Mouse (Mus musculus): ENCODE measurements around the gene Brms1. TPM values are rescaled to one million over a fixed set of nuclear protein-coding genes. Genes with fewer than 3 reads are reported as not detected.
A peak's percentile ranks its signal among the peaks of the same experiment; 100 is the strongest.

The Brms1 gene
- total RNA-seq, 2 experiments from 2014 or later, result 22.4 to 23.2 TPM

DNA sequence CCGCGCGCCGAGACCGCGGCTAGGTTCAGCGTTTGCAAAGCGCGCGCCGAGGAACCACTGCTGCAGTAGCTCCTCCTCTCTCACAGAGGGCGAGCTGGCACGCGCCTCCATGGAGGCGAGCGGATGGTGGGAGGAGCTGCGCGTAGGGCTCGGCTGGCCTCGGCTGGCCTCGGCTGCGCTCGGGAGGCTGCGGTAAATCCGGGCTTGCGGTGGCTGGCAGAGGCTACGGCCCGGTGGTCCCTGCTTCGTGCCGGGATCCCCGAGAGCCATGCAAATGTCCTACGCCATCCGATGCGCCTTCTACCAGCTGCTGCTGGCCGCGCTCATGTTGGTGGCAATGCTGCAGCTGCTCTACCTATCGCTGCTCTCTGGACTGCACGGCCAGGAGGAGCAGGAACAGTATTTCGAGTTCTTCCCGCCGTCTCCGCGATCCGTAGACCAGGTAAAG, 2.4 kb upstream of the Brms1 start, which contains the start of the genes B4gat1 and AC124502.3:
Gene B4gat1, plus strand, starts transcription at position 118 of the 448 bp plus-strand sequence.
Gene AC124502.3, plus strand, starts transcription at position 183 of the 448 bp plus-strand sequence.
- peak; percentile 90 to 92 for DNase-seq (ENCODE audit: low spot score in 2 of 2)

DNA sequence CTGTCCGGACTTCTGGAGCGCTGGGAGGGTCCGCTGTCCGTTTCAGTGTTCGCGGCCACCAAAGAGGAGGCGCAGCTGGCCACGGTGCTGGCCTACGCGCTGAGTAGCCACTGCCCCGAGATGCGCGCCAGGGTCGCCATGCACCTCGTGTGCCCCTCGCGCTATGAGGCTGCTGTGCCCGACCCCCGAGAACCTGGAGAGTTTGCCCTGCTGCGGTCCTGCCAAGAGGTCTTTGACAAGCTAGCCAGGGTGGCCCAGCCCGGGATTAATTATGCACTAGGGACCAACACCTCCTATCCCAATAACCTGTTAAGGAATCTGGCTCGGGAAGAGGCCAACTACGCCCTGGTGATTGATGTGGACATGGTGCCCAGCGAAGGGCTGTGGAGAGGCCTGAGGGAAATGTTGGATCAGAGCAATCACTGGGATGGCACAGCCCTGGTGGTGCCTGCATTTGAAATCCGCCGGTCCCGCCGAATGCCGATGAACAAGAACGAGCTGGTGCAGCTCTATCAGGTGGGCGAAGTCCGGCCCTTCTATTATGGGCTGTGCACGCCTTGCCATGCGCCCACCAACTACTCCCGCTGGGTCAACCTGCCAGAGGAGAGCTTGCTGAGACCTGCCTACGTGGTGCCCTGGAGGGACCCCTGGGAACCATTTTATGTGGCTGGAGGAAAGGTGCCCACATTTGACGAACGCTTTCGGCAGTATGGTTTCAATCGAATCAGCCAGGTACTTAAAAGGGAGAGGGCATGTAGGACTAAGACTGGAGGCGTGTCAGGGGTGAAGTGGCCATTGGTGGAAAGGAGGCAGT, 1.6 kb upstream of the Brms1 start:
- DNase-seq (ENCODE audit: low spot score in 2 of 2), result peak in 1 of 2 experiments; percentile 33

DNA sequence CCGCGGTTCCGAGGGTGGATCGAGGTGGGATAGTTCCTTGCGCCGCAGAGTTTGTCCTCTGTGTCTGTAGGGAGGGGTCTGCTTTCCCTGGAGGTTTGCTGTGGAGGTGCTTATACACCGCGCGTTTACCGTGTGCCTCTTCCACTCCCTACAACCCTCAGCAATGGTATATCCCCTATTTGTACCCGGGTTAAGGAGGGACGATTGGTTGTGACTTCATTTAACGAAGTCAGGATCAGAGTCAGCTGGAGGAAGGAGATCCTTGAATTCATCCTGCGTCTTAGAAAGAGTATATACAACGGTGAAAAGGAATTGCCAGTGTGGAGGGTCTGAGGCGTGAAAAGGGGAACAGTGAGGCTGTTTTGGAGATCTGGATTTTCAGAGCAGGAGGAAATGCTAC, 434 bp downstream of the Brms1 start:
- no peak for DNase-seq (ENCODE audit: low spot score in 2 of 2)

DNA sequence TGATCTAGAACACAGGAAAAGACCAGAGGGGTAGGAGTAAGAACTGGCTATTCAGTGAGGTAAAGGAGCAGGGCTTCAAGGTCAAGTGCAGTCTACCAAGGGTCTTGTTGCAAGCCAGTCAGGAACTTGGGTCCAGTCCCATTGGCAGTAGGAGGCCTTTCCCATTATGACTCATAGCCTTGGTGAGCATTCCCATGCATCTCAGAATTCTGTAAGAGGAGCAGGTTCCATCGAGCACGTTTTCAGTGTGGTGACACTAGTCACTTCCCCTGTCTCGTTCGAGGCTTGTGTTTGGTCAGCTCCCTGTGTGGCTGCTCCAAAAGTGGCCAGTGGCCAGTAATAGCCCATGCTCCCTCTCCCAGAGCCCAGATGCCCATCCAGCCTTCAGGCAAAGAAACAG, 4.4 kb downstream of the Brms1 start:
- DNase-seq (ENCODE audit: low spot score in 2 of 2), result no peak

DNA sequence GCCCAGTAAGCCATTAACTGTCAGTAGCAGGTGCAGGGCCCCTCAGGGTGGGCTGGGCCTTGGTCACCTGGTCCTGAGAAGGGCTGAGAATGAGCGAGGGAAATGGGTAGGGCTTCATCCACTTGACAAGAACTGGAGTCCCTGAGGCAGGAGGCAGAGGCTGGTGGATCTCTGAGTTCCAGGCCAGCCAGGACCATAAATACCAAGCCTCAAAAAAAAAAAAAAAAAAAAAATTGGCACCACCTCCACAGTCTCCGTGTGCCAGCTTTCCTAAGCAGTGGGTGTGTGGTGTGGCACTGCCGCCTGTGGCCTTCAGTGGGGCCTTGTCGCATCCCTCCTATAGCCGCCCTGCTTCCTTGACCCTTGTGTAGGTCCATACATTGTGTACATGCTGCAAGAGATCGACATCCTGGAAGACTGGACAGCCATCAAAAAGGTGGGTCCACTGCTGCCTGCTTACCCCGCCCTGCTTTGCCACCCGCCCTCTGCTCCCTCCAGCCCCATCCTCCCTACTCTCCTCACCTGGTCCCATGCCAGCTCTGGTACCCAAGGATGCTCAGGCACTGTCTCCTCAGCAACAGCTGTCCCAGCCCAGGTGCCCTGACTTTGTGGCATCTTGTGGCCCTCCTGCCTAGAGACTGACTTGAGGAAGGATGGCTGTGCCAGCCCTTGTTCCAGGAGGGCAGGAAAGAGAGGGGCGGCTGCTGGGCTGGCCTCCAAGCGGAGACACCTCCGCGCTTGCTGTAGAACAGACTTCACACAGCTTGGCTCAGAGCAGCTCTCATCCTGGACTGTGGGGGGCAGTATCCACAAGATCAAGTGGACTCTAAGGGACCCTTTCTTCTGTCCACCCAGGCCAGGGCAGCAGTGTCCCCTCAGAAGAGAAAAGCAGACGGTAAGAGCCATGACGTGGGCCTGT, 7.2 kb downstream of the Brms1 start:
- DNase-seq (ENCODE audit: low spot score in 2 of 2), result peak; percentile 73 to 84

- DNase-seq (ENCODE audit: low spot score in 2 of 2), result no peak
These were observed 8.2 kb downstream of the Brms1 start for GRCm38 (mm10) chr19:5049325-5049724.

GRCm38 (mm10) chr19:5050047-5050905, 9.1 kb downstream of the Brms1 start, which contains the start of gene Rin1:
Gene Rin1, plus strand, starts transcription at chr19:5050481.
- DNase-seq (ENCODE audit: low spot score in 2 of 2), result peak; percentile 79 to 92

DNA sequence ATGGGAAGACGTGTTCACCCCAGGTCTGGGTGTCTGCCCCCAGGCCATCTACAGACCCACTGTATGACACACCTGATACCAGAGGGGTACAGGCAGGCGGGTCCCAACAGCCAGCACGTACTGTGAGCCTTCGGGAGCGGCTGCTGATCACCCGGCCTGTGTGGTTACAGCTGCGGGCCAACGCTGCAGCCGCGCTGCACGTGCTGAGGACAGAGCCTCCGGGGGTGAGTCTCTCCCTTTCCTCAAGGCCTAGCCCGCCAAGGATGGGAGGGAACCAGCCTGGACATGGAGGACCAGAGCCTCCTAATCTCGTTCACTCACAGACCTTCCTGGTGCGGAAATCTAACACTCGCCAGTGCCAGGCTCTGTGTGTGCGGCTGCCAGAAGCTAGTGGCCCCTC, 9.9 kb downstream of the Brms1 start:
- DNase-seq (ENCODE audit: low spot score in 2 of 2), result no peak

DNA sequence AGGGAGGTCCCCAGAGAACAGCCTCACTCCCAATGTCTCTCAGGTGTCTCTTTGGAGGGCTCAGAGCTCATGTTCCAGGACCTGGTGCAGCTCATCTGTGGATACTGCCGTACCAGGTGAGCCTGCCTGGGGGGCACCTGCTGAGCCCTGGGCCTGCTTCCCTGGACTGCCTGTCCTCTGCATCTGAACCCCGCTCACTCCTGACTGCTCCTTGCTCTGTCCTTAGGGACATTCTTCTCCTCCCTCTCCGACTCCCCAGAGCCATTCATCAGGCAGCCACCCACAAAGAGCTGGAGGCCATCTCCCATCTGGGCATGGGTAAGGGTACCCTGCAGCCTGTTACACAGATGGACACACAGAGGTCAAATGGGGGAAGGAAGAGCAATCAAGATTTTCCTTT, 10.4 kb downstream of the Brms1 start:
- no peak for DNase-seq (ENCODE audit: low spot score in 2 of 2)

GRCm38 (mm10) chr19:5052166-5052822, 11.1 kb downstream of the Brms1 start:
- peak; percentile 55 to 65 for DNase-seq (ENCODE audit: low spot score in 2 of 2)

DNA sequence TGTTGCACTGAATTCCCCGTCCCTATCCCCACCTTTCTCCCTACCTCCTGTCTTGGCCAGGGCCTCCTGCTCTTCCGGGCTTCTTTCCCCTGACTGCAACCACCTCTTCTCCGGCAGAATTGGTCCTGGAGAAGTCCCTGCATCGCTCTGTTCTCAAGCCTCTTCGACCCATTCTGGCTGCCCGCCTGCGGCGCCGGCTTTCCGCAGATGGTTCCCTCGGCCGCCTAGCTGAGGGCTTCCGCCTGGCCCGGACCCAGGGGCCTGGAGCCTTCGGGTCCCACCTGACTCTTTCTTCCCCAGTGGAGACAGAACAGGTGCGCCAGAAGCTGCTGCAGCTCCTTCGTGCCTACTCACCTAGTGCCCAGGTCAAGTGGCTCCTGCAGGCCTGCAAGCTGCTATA, 11.7 kb downstream of the Brms1 start:
- DNase-seq (ENCODE audit: low spot score in 2 of 2), result no peak

- no peak for DNase-seq (ENCODE audit: low spot score in 2 of 2)
These were observed 12.8 kb downstream of the Brms1 start for GRCm38 (mm10) chr19:5053909-5054308.

GRCm38 (mm10) chr19:5056251-5056650, 15.1 kb downstream of the Brms1 start:
- DNase-seq (ENCODE audit: low spot score in 2 of 2), result no peak

DNA sequence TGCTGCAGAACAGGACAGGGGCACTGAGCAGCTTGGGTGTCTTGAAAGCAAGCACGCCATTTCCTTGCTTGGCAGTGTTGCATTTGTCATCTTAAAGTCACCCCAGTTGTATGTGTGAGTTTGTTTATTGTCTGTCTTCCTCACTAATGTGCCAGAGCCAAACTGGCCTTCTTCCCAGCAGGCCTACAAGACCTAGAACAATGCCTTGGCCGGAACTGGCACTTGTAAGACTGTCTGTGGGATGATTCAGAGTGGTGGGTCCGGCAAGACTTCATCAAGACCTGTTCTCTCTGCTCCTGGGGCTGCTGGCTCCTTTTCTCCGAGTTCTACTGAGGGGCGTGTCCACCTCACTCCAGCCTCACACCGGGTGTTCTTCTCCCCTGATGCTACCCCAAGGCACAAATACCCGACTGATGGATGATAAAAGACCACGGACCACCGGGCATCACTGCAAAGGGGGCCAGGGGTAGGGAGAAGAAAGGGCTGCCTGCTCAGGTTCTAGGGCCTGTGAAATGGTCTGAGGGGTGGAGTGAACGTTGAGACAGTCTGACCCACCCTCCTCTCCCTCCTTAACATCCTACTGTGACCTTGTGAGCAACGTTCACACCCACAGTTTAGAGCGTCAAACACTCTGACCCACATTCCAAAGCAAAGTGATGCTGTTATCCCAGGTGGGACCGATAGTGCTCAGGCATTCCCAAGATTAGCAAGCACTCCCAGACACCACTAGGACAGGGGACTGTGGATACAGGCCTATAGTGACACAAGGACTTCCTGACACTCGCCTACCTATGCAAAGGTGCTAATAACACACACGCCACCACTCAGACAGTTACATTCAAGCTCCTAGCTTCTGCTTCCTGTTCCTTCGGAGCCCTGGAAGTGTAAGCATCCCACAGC, 17.0 kb downstream of the Brms1 start:
- no peak for DNase-seq (ENCODE audit: low spot score in 2 of 2)

DNA sequence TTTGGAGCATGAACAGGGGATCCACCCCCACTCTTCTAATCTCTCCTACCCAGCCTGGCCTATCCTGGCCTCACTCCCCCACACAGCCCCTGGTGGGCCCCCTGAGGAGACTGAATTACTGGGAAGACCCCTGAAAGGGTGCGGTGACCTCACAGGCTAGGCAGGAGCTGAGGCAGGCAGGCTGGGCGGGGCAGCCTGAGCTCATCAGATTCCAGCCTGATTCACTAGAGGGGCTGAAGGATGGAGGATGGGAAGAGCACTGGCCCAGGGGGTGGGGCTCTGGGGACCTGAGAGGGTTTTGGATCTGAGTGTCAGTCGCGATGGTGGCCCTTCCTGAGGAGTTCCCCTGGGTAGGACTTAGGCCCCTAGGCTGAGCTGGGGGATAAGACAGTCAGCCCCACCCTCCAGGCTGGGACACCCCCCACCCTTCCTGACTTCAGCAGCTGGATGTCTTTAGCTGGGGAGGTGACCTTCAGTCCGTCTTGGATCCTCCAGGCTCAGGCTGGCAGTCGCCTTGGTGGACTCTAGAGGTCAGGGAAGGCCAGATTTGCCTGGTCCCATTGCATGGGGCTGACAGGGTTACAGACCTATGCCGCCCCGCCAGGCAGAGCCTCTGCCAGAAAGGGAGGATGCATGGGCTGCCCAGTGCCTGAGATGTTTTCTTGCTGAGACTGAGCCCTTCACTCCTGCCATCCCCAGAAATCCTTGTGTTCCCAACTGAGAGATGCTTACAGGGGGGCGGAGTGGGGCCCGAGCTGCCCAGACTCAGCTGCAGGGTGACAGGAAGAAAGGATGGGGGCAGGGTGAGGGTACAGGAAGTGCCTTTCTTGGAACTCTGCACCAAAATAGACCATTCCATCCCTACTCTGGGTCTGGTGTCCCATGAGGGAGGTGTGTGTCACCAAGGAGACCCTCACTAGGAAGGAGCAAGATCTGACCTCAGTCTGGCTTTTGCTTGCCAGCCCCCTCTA, 17.9 kb downstream of the Brms1 start:
- DNase-seq (ENCODE audit: low spot score in 2 of 2), result no peak

DNA sequence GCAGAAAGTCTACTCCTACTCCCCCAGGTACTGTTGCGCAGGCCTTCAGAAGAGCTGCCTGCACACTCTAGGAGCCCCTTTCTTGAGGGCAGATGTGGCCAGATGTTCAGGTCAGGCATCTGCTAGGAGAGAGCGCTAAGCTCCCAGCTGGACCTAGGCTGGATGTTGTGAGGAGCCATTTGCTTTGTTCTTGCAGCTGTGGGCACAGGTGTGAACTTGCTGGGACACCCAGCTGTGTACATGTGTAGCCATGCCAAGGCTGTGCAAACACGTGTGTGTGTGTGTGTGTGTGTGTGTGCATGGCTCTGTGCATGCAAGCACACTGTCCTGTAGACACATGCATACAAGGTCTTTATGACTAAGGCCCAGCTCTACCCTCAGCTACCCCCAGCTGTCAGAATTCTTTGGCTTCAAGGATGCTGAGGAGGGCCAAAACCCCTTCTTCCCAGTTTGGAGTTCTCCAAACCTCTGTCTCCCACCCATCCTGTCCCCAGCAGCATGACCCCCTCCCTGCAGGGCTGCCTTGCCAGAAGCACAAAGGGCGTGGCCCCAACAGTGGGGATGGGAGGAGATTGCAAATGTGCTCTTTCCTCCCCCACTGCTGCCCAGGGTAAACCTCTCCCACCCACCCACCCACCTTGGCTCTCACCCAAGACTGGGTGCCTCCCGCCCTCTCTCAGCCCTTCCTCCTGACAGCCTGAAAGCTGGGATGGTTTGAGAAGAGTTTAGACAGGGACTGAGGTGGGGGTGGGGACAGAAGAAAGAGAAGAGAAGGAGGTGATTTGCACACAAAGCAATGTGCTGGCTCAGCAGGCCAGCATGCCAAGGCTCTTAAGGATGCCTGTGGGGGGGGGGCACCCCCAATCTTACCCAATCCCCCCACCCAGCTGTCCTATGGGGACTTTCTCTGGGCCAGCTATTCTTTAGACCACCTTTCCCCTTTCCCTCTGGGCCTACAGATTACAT, 19.5 kb downstream of the Brms1 start:
- DNase-seq (ENCODE audit: low spot score in 2 of 2), result no peak

DNA sequence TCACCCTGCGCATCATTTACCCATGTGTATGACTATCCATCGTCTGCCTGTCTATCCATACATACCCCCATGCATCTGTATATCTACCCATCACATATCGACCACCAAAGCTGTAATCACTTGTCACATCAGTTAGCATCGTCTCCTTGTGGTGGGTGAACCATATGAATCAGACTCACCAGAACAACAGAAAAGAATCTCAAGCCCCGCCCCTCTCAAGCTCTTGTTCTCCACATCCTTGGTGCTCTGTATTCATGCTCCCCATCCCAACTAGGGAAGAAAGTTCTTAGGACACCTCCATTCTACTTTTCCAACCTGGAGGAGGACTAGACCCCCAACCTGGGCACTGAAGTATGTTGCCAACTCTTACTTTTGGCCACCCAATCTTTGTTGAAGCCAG, 20.9 kb downstream of the Brms1 start:
- DNase-seq (ENCODE audit: low spot score in 2 of 2), result no peak

Measured in layer of hippocampus, adult 18-20 months (tissue).